Mouse (Mus musculus): ENCODE measurements around the gene Atxn7. TPM values are rescaled to one million over a fixed set of nuclear protein-coding genes. Genes with fewer than 3 reads are reported as not detected.
"Not testable (repeated sequence)": the region's sequence is repeated elsewhere in the genome, so short reads cannot be mapped to it uniquely, and the experiment has no call there.

Gene Atxn7
- polyA plus RNA-seq, 1 experiment from 2014 or later, result 3.8 TPM

DNA sequence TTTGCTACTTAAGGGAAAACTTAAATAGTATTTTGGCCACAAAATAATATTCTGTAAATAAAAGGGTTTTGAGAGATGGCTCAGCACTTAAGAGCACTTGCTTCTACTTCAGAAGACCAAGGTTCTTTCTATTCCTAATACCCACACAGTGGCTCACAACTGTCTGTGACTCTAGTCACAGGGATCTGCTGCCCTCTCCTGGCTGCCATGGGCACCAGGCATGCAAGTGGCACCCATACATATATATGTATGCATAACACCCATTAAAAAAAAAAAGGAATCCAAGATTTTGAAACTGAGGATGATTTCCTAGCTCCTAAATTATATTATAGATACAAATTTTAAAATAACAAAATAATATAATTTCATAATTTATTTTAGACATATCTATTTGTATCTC, 10.8 kb upstream of the Atxn7 start:
- ATAC-seq (ENCODE audit: insufficient read depth, low FRiP score), result no peak
- H3K36me3 ChIP-seq (ENCODE audit: control insufficient read depth, insufficient read depth, low read length), result peaks cover 24% of the 10 kb centered on the region
- no peaks in the 10 kb centered on the region for H3K27me3 ChIP-seq (ENCODE audit: control insufficient read depth, insufficient read depth, low read length)
- H3K9me3 ChIP-seq (replicated peaks; ENCODE audit: control insufficient read depth, low read length), result no peaks in the 10 kb centered on the region
- H3K9ac ChIP-seq (ENCODE audit: low read length), result no peak overlapping the region
- H3K4me3 ChIP-seq (replicated peaks; ENCODE audit: low read length), result no peak overlapping the region
- no peak overlapping the region for H3K27ac ChIP-seq (ENCODE audit: low read length)
- H3K4me1 ChIP-seq (ENCODE audit: control insufficient read depth, insufficient read depth, low read length), result no peaks in the 10 kb centered on the region
- no peak overlapping the region for H3K4me2 ChIP-seq (ENCODE audit: low read depth, low read length)

DNA sequence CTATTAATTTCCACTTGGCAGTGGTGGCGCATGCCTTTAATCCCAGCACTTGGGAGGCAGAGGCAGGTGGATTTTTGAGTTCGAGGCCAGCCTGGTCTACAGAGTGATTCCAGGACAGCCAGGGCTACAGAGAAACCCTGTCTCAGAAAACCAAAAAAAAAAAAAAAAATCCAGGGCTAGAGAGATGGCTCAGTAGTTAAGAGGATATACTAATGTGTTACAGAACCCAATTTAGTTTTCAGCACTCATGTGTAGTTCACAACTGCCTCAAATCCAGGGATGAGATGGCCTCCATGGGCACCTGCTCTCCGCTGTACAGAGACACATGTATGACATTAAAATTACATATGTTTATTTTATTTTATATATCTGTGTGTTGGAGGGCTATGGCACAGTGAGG, 9.1 kb upstream of the Atxn7 start:
- not testable (repeated sequence) for H3K9ac ChIP-seq (ENCODE audit: low read length)
- peaks cover 30% of the 10 kb centered on the region for H3K36me3 ChIP-seq (ENCODE audit: control insufficient read depth, insufficient read depth, low read length)
- WGBS, result 100% methylated on average over 3 of the region's 3 CpGs

DNA sequence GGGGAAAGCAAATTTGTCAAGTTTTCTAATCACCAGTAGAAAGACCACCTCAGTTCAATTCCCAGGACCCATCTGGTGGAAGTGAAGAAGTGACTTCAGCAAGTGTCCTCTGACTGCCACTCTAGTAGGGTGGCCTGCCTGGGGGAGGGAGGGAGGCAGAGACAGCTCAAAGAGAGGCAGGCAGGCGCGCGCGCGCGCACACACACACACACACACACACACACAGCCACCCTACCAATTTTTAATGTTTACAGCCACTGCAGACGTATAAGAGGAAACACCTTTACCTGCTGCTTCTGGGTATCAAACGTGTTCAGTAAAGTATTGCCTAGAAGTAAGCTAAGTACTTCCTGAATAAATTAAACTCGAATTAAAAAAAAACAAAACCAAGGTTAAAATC, 1.2 kb upstream of the Atxn7 start:
- 2% methylated on average over 9 of the region's 9 CpGs for WGBS
- Histone ChIP-seq H3K9ac (ENCODE audit: low read length) (peak overlapping the region; percentile 99), H3K4me2 (ENCODE audit: low read depth, low read length) (peak overlapping the region; percentile 60), H3K27me3 (ENCODE audit: control insufficient read depth, insufficient read depth, low read length) (no peaks in the 10 kb centered on the region), H3K9me3 (replicated peaks; ENCODE audit: control insufficient read depth, low read length) (no peaks in the 10 kb centered on the region), H3K36me3 (ENCODE audit: control insufficient read depth, insufficient read depth, low read length) (peaks cover 8% of the 10 kb centered on the region; the same call in 1 of the 2 replicates), H3K4me3 (replicated peaks; ENCODE audit: low read length) (peak overlapping the region; percentile 97), H3K27ac (ENCODE audit: low read length) (peak overlapping the region; percentile 91; the same call in 1 of the 2 replicates), H3K4me1 (ENCODE audit: control insufficient read depth, insufficient read depth, low read length) (peaks cover 9% of the 10 kb centered on the region)
- ATAC-seq (ENCODE audit: insufficient read depth, low FRiP score), result no peak

More for the DNA sequence above, 9.1 kb upstream of the Atxn7 start:
- not testable (repeated sequence) for H3K27me3 ChIP-seq (ENCODE audit: control insufficient read depth, insufficient read depth, low read length); ATAC-seq (ENCODE audit: insufficient read depth, low FRiP score); H3K27ac ChIP-seq (ENCODE audit: low read length); H3K4me1 ChIP-seq (ENCODE audit: control insufficient read depth, insufficient read depth, low read length); H3K4me2 ChIP-seq (ENCODE audit: low read depth, low read length); H3K9me3 ChIP-seq (replicated peaks; ENCODE audit: control insufficient read depth, low read length); H3K4me3 ChIP-seq (replicated peaks; ENCODE audit: low read length)

DNA sequence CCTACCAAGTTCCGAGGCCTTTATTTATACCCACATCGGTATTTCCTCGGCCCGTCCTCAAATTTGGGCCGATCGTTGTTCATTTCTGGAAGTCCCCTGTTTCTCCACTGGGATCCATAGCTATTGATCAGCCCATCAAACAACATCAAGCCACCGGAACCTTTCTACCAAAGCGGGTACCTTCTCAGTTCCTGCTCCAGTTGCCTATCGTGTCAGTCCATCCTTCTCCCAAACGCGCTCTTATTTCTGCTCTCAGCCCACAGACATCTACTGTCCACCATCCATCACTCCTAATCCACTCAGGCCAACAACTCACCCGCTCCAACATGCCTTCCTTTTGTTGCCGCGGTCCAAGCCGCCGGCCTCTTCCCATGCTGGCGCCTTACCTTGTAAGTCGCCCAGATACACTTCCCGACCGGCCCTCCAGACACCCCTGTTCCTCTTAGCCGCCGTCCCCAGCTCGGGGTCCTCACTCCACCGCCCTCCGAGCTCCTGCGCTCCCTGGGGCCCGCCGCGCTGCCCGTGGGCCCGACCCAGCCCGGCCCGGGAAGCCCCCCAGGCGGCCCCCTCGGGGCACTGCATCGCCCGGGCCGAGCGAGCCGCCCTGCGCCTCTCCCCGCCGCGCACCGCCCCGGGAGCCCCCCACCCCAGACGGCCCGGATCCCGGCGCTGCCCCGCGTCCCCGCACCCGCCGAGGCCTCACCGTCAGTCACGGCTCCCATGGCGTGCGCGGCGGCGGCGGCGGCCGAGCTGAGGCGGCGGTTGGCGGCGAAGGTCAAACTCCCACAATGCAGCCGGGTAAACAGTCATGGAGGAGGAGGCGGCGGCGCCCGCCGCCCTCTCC, 536 bp upstream of the Atxn7 start:
- Histone ChIP-seq H3K36me3 (ENCODE audit: control insufficient read depth, insufficient read depth, low read length) (peaks cover 7% of the 10 kb centered on the region; the same call in 1 of the 2 replicates), H3K4me1 (ENCODE audit: control insufficient read depth, insufficient read depth, low read length) (peaks cover 9% of the 10 kb centered on the region), H3K4me3 (replicated peaks; ENCODE audit: low read length) (peak overlapping the region; percentile 97), H3K9me3 (replicated peaks; ENCODE audit: control insufficient read depth, low read length) (no peaks in the 10 kb centered on the region), H3K27ac (ENCODE audit: low read length) (peak overlapping the region; percentile 91), H3K4me2 (ENCODE audit: low read depth, low read length) (peak overlapping the region; percentile 60), H3K27me3 (ENCODE audit: control insufficient read depth, insufficient read depth, low read length) (no peaks in the 10 kb centered on the region), H3K9ac (ENCODE audit: low read length) (peak overlapping the region; percentile 99)
- peak; percentile 89 for ATAC-seq (ENCODE audit: insufficient read depth, low FRiP score)
- under 1% methylated on average over 53 of the region's 75 CpGs for WGBS

DNA sequence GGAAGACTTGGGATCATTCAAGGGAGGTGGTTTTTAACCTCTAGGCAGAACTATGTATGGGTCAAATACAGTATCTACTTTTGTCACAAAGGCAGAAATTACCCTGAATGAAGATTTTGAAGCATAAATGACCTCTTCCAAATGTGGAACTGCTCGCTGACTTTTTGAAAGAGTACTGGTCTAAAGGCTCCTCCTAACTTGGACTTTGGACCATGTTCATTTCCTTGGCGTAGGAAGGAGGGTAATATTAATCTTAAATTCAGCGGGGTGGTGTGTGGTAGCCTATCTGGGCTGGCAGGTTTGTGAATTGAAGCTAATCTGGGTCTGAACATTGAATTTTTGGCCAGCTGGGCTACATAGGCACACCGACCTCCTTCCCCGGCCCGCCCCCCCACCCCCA, 1.2 kb downstream of the Atxn7 start:
- no peak for ATAC-seq (ENCODE audit: insufficient read depth, low FRiP score)
- Histone ChIP-seq H3K27ac (ENCODE audit: low read length) (peak overlapping the region; percentile 38; the same call in 1 of the 2 replicates), H3K9ac (ENCODE audit: low read length) (no peak overlapping the region), H3K9me3 (replicated peaks; ENCODE audit: control insufficient read depth, low read length) (no peaks in the 10 kb centered on the region), H3K4me1 (ENCODE audit: control insufficient read depth, insufficient read depth, low read length) (peaks cover 9% of the 10 kb centered on the region), H3K4me2 (ENCODE audit: low read depth, low read length) (peak overlapping the region; percentile 23; the same call in 1 of the 2 replicates), H3K4me3 (replicated peaks; ENCODE audit: low read length) (no peak overlapping the region), H3K36me3 (ENCODE audit: control insufficient read depth, insufficient read depth, low read length) (no peaks in the 10 kb centered on the region), H3K27me3 (ENCODE audit: control insufficient read depth, insufficient read depth, low read length) (no peaks in the 10 kb centered on the region)
- 76% methylated on average over 6 of the region's 6 CpGs for WGBS

DNA sequence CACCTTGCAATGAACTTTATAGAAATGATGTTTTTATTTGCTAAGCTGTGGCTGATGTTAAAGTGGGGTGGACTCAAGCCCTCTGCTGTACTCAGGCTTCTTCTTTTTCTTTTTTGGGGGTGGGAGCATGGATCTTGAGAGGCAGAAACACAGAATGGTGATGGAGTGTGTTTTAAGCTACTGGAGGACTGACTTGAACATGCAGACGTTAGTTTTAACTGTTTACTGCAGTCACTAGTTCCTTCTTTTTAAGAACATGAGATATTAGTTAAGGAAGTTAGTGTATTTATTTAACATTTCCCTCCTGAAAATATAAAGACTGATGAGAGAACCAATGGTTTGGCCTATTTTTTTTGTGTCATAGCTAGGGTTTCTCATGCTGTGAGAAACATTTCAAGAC, 2.3 kb downstream of the Atxn7 start:
- ATAC-seq (ENCODE audit: insufficient read depth, low FRiP score), result no peak
- WGBS, result 45% methylated on average over 1 of the region's 1 CpGs
- H3K27me3 ChIP-seq (ENCODE audit: control insufficient read depth, insufficient read depth, low read length), result no peaks in the 10 kb centered on the region
- H3K4me2 ChIP-seq (ENCODE audit: low read depth, low read length), result no peak overlapping the region
- H3K4me3 ChIP-seq (replicated peaks; ENCODE audit: low read length), result no peak overlapping the region
- H3K36me3 ChIP-seq (ENCODE audit: control insufficient read depth, insufficient read depth, low read length), result no peaks in the 10 kb centered on the region
- no peak overlapping the region for H3K9ac ChIP-seq (ENCODE audit: low read length)
- no peaks in the 10 kb centered on the region for H3K9me3 ChIP-seq (replicated peaks; ENCODE audit: control insufficient read depth, low read length)
- no peak overlapping the region for H3K27ac ChIP-seq (ENCODE audit: low read length)
- peaks cover 9% of the 10 kb centered on the region for H3K4me1 ChIP-seq (ENCODE audit: control insufficient read depth, insufficient read depth, low read length)

DNA sequence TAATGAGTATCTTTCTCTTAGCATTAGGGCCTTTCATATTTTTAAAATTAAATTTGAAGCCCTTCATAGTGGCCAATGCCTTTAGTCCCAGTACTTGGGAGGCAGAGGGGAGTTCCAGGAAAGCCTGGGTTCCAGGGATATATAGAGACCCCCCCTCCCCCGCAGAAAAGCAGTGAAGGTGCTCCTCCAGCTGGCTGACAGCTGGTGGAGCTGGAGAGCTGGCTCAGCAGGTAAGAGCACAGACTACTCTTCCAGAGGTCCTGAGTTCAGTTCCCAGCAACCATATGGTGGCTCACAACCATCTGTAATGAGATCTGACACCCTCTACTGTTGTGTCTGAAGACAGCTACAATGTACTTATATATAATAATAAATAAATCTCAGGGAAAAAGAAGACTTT, 6.4 kb downstream of the Atxn7 start:
- no peak overlapping the region for H3K4me3 ChIP-seq (replicated peaks; ENCODE audit: low read length)
- H3K4me1 ChIP-seq (ENCODE audit: control insufficient read depth, insufficient read depth, low read length), result 0 out of 2 replicates have a peak, but pooled peaks cover 4% of the 10 kb centered on the region
- 60% methylated on average over 1 of the region's 1 CpGs for WGBS
- no peak for ATAC-seq (ENCODE audit: insufficient read depth, low FRiP score)
- H3K27ac ChIP-seq (ENCODE audit: low read length), result no peak overlapping the region
- H3K9ac ChIP-seq (ENCODE audit: low read length), result no peak overlapping the region
- no peaks in the 10 kb centered on the region for H3K36me3 ChIP-seq (ENCODE audit: control insufficient read depth, insufficient read depth, low read length)
- H3K9me3 ChIP-seq (replicated peaks; ENCODE audit: control insufficient read depth, low read length), result no peaks in the 10 kb centered on the region
- no peaks in the 10 kb centered on the region for H3K27me3 ChIP-seq (ENCODE audit: control insufficient read depth, insufficient read depth, low read length)
- no peak overlapping the region for H3K4me2 ChIP-seq (ENCODE audit: low read depth, low read length)

DNA sequence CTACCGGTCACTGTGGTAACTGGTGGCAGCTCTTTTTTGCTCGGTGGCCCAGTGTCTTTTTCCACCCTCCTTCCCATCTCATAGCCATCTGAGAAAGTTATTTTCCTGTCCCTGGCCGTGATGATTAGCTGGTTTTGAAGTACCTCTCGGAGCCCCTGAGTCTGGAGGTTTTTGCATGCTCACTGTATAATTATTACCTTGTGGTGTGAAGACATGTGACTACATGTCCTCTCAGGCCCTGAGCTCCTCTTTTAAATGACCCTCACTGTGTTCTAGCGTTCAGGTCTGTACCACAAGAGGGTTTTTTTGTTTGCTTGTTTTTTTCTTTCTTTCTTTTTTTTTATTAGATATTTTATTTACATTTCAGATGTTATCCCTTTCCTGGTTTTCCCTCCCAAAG, 7.2 kb downstream of the Atxn7 start:
- 0 out of 2 replicates have a peak, but pooled peaks cover 4% of the 10 kb centered on the region for H3K4me1 ChIP-seq (ENCODE audit: control insufficient read depth, insufficient read depth, low read length)
- no peak overlapping the region for H3K9ac ChIP-seq (ENCODE audit: low read length)
- H3K4me3 ChIP-seq (replicated peaks; ENCODE audit: low read length), result no peak overlapping the region
- no peak overlapping the region for H3K27ac ChIP-seq (ENCODE audit: low read length)
- ATAC-seq (ENCODE audit: insufficient read depth, low FRiP score), result no peak
- WGBS, result 78% methylated on average over 5 of the region's 5 CpGs
- H3K4me2 ChIP-seq (ENCODE audit: low read depth, low read length), result no peak overlapping the region
- H3K36me3 ChIP-seq (ENCODE audit: control insufficient read depth, insufficient read depth, low read length), result no peaks in the 10 kb centered on the region
- no peaks in the 10 kb centered on the region for H3K27me3 ChIP-seq (ENCODE audit: control insufficient read depth, insufficient read depth, low read length)
- H3K9me3 ChIP-seq (replicated peaks; ENCODE audit: control insufficient read depth, low read length), result no peaks in the 10 kb centered on the region

DNA sequence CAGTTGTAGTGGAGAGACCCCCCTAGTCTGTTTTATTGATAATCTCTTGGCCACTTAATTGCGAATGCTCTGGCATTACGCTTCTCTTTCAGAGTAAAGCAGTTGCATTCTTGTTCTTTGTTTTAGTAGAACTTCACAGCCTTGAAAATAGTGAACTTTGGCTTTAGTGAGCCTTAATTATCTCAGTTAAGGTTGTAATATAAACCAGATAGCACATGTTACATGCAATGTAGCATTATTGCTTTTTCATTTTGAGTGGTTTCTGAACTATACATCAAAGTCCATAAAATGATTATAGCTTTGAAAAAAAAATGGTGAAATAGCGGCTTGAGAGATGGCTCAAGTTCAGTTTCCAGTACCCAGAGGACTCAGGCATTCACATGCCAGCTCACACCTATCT, 9.3 kb downstream of the Atxn7 start:
- no peaks in the 10 kb centered on the region for H3K36me3 ChIP-seq (ENCODE audit: control insufficient read depth, insufficient read depth, low read length)
- H3K27ac ChIP-seq (ENCODE audit: low read length), result no peak overlapping the region
- no peak overlapping the region for H3K4me2 ChIP-seq (ENCODE audit: low read depth, low read length)
- H3K27me3 ChIP-seq (ENCODE audit: control insufficient read depth, insufficient read depth, low read length), result no peaks in the 10 kb centered on the region
- H3K9ac ChIP-seq (ENCODE audit: low read length), result no peak overlapping the region
- no peak for ATAC-seq (ENCODE audit: insufficient read depth, low FRiP score)
- H3K4me3 ChIP-seq (replicated peaks; ENCODE audit: low read length), result no peak overlapping the region
- WGBS, result 87% methylated on average over 3 of the region's 3 CpGs
- 0 out of 2 replicates have a peak, but pooled peaks cover 4% of the 10 kb centered on the region for H3K4me1 ChIP-seq (ENCODE audit: control insufficient read depth, insufficient read depth, low read length)
- no peaks in the 10 kb centered on the region for H3K9me3 ChIP-seq (replicated peaks; ENCODE audit: control insufficient read depth, low read length)

All from stomach, embryonic 16.5 days (tissue).